Mouse (Mus musculus) urinary bladder, postnatal 14 days (tissue): ENCODE results near the gene Csta1.
"Not testable (repeated sequence)": the region's sequence is repeated elsewhere in the genome, so short reads cannot be mapped to it uniquely, and the experiment has no call there.

ENCODE experiments used
- DNase-seq: peaks from one replicate; pipeline ENCODE4 v3.0.0; 2021; ENCODE audit warnings: low spot score

Csta1 gene

DNA sequence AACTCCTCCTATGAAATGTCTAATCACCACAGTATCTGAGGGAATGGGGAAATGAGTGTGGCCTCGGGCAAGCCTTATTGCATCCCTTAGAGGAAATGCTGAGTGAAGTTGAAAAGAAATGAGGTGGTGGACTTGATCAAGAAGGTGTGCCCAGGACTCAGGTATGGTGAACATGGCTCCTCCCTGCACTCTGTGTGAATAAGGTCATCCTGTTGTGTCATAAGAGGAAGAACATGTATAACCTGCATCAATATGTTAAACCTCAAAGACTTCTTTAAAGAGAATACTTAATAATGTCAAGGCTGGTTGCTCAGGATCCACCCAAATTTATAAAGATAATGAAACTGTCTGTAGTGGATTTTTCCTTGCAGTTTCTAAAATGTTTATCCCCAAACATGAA is at the start of gene Csta1:
Gene Csta1, minus strand, starts transcription at position 101 of the 400 bp plus-strand sequence.
- no peak for DNase-seq

DNA sequence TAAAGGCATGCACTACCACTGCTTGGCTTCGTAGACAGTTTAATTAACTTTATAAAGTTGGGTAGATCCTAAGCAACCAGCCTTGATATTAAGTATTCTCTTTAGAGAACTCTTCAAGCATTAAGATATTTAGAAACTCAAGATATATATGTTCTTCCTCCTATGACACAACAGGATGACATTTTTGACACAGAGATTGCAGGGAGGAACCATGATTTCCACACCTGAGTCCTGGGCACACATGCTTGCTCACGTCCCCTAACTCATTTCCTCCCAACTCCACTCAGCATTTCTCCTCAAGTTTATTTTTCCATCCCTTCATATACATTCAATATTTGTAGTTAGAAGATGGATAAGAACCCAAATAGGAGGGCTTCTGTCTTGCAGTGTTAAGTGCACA is 48.9 kb upstream of the Csta1 start:
- no peak for DNase-seq

DNA sequence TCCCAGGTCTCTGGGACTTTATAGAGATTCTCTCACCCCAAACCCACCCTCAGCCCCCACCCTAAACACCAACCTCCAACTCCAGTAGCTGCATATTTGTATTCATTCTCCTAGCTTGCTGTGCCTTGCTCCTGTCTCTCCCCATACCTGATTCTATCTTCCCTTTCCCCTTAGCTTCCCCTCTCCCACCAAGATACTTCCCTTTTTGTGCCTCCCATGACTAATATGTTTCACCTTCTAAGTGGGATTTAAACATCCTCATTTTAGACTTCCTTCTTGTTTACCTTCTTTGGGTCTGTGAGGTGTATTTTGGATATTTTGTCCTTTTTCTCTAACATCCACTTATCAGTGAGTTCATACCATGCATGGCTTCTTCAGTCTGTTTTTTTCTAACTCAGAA is 45.1 kb upstream of the Csta1 start:
- DNase-seq = no peak

DNA sequence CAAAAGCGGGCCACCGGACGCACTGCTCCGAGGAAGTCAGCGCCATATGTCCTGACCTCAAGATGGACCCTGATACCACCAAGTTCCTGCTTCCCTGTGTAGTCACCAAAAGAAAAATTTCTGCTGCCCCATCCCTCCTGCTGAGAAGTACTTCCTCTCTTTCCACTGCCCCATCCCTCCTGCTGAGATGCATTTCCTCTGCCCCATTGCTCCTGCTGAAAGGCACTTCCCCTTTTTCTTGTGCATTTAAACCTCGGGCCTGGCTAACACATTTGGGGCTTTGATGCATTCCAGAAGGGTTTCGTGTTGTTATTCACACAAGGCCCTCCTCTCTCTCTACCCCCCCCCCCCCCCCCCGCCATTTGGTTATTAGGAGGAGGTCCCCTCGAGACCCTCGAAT is 36.8 kb upstream of the Csta1 start:
- not testable (repeated sequence) for DNase-seq

DNA sequence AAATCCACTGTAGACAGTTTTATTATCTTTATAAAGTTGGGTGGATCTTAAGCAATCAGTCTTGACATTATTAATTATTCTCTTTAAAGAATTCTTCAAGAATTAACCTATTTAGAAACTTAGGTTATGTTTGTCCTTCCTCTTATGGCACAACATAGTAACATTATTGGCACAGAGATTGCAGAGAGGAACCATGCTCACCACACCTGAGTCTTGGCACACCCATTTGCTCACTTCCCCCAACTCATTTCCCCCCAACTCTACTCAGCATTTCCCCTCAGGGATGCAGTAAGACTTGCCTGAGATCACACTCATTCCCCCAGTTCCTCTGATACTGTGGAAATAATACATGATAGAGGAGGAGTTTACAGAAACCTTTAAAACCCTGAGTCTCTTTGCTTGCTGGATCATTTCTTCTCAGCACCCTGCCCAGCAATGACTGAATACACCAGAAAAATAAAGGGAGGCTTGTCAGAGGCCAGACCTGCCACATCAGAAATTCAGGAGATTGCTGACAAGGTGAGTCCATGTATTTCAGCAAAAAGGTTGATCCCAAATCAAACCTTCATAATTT is 25.4 kb upstream of the Csta1 start, which contains the start of gene Stfa2l1:
Gene Stfa2l1, plus strand, starts transcription at position 410 of the 574 bp plus-strand sequence.
- no peak for DNase-seq

DNA sequence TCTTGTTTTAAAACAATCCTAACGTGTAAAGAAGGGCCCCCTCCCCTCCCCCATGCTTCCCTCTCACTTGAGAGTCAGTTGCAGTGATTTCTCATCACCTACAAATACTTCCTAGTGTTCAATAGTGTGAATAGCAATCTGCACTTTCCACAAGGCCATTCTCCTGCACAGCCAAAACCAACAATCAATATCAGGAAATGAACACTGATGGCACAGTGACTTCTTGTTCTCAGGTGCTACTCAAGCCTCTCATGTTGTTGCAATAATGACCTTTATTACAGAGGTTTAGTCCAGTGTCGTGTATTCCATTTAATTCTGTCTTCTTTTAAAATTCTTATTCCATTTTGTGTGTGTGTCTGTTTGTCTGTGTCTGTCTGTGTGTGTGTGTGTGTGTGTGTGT is 7.2 kb upstream of the Csta1 start:
- no peak for DNase-seq

DNA sequence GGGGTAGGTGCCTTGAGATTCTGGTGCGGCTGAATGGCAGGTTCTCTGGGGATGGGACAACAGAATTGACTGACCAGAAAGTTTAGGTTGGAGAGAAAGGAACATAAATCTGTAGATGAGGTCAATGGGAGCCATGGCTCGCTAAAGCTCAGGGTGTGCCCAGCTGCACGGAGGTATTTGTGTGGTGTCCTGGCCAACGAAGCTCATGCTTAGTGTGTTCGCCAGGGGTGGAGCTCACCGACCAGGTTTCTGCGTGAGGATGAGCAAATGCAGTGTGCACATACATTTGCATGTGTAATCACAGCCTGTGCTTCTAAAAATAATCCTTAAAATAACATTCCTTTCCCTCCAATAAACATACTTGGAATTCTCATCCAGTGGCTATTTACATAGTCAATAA is 2.9 kb downstream of the Csta1 start:
- no peak for DNase-seq

DNA sequence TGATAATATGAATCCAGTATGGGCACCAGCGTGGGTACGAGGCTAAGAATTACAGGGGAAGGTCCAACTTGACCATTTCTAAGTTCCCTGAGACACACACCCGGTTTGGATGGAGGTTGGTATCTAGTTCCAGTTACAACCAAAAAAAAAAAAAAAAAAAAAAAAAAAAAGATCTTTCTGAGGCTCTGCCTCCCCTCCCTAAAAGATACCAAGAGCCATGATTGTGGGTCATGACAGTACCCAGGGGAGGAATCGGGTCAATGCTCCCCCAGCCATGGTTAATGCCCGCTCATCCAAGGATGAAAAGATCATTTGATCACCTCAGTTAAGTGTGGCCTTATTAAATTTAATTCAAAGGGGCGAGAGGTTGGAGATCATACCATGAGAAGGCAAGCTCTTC is 15.3 kb downstream of the Csta1 start:
- not testable (repeated sequence) for DNase-seq

DNA sequence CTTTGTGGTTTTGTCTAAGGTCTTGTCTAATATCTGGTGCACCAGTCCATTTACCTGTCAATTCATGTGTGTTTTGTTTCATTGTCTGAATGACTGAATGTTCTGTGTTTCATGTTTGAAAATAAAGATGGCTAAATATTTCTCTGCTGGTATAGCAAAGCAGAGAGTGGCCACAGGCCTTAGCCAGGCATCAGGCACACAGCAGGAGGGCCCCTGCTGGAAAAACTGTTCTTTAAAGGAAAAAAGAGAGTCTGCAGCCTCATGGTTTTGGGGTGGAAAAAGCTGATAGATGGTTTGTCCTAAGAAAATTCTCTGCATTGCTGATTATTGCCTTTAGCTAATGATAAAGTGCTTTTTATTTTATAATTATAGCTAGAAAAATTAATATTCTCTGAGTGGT is 19.6 kb downstream of the Csta1 start:
- DNase-seq = not testable (repeated sequence)

DNA sequence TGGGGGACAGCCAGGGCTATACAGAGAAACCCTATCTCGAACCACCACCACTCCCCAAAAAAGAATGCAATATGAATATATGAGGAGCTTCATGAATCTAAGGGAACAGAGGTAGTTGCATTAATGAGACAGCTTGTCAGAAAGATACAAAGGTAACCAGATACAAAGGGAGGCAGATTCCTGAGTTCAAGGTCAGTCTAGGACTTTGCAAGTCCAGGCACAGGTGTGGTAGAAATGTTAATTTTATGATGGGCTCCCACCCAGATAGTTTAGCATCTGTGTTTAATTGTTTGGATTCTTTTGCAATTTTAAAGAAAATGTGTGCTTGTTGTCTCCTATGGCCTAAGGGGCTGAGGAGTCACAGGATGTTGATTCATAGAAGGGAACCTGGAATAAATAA is 28.8 kb downstream of the Csta1 start:
- no peak for DNase-seq

DNA sequence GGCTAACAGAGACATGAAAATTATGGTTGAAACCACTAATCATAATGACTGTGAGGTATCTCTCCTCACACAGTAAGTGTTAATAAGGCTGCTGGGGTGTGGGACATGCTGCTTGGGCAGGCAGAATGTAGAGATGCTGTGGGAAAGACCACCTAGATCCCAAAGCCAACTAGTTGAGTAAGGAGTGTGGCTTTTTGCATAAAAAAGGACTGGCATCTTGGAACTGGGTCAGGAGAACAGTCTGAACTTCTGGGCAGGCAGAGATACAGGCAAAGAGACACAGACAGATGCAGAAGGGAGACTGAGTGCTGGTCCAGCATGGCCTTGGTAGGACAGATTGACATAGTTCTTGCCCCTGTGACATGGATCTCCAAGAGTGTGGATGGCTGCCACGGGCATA is 29.5 kb downstream of the Csta1 start:
- DNase-seq = no peak

DNA sequence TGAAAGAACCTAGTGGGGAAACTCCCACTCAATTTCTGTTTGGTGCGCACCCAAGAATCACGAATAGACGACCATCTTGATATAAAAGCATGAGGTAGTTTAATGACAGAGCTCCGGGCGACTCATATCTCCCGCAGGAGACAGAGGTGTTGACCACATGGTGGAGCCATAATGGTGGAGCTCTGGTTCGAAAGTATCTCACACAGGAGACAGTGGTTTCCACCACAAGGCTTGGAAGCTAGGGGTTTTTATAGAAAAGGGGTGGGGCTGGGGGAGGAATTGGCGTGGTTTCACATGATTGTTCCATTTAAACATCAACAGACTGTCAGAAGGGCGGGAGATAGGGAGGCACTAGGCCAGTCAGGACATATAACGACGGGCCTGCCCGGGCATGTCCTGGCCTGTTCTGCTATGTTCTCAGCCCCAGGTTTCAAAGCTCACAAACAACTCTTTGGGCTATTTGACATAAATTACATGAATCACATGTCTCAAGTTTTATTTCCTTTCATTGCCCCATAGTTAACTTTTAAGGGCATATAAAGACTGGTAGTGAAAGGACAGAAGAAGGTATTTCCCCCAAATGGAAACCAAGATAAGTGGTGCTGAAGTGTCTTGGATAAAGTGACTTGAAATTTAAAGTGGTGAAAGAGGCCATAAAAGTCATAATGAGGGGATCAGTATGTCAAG is 33.1 kb downstream of the Csta1 start:
- not testable (repeated sequence) for DNase-seq

DNA sequence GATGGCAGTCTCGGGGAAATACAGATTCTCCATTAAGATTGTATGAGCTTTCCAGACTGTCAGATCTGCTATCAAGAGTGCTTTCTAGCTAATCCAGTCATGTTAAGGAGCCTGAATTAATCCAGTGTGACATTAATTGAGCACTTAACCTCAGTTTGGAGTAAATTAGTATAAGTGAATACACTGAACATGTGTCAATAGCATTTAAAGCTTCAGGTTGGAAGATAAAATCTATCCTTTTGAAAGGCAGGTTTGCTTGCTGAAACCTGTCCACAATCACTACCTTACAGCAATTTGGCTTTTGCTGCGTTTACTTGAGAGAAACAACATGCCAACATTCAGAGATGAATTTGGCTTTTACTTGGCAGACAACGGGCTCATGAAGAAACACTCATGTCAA is 37.0 kb downstream of the Csta1 start:
- DNase-seq = no peak

DNA sequence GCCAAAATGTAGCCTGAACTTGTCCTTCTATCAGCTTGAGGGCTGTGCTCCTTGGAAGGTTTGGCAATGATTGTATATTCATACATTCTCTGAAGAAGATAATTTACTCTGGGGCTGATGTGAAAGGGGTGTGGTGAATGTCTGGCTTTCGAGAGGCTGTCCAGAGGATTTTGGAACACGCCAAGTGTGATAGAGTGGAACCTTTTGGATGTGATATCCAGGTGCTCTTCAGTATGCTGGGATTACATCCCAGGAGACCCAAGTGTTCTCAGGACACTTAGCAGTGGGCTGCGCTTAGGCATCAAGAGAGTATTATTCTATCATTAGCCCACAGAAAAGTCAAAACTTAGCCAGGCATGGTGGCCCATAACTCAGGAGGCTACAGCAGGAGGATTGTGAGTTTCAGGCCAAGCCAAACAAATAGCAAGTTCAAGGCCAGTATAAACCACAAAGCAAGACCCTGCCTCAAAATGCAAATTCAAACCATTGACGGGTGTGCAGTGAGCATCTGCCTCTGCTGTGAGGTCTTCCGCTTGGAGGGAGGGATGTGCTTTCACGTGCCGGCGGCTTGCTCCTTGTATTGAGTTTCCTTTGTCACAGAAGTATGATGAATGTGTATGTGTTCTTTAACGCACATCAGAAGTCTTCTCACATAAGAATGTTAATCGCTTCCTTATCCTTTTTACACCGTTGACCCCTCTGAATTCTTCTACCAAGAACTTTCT is 40.1 kb downstream of the Csta1 start:
- DNase-seq = no peak

DNA sequence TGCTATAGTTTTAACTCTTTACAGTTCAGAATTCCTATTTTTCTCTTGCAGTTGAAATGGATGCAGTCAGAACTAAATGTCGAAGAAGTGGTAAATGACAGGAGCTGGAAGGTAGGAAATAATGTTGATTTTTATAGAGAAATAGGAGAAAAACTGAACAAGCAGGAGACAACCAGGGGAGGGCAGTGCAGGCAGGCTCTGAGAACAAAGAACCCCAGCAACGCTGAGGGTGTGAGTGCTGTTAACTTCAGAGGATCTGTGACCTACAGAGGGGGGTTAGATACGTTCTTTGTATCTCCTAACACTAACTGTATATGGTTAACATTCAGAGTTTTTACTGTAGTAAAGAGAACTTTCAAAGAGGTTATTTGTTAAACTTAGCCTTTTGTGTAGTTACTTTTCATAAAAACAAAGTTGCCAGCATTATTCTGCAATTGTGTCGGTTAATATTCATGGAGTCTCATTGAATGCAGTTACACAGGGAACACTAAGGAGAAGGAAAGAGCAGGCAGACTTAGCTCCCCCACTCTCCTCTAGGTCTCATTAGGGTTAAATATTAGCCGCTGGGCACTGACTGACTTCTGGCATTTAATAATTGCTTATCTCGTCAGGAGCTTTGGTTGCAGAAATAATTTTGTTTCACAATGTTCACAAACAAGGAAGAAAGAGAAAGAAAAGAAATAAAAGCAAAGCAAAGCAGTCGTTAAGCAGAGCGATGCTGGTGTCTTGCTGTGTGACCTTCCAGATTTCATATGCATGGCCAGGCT is 41.0 kb downstream of the Csta1 start:
- no peak for DNase-seq

DNA sequence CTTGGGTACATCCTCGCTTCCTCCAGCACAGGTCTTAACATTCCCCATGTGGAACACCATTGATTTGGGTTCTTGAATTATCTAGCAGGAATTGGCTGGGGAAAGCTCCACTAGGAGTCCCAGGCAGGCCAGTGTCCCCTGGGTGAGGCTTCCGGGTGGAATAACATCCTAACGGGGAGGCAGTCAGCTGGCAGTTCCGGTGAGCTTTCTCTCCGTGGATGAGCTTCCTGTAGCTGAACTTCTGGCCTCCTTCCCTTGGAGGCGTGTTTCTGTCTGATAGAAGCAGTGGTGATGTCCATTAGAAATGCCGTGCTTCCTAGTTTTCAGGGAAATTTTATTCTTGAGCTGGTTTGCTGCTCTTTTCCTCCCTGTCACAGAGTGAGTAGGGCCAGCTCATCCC is 42.0 kb downstream of the Csta1 start:
- no peak for DNase-seq

DNA sequence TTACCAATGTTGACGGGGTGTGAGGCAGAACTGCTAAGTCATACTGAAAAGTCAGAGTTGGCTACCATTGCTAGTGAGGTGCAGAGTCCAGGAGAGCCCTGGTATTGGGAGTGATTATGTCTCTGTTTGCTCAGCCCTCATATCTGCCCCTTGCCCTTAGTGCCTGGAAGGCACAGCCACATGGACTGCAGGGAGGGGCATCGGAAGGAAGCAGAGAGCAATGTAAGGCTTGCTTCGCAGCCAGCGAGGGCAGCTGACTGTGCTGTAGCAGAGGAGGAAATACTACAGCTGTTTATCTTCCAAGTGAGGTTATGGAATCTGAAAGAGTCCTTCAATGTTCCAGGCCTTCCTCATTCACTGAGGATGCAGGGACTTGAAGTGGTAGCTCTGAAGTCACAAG is 43.2 kb downstream of the Csta1 start:
- no peak for DNase-seq

DNA sequence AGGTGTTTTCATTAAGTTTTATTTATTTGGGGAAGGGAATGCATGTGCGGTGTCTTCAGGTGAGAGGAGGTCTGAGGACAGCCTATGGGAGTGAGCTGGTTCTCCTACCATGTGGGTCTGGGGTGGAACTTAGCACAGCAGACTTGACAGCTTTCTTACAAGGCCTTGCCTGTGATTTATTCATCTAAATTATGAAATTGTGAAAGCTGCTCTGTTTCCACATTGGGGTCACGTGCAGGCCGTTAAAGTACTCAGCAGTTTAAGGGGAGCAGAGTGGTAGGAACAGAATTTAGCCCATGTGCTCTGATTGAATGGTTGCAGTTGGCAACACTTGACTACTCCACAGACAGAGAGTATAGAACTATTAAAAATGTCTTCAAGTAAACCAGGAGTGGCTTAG is 51.1 kb downstream of the Csta1 start:
- no peak for DNase-seq

DNA sequence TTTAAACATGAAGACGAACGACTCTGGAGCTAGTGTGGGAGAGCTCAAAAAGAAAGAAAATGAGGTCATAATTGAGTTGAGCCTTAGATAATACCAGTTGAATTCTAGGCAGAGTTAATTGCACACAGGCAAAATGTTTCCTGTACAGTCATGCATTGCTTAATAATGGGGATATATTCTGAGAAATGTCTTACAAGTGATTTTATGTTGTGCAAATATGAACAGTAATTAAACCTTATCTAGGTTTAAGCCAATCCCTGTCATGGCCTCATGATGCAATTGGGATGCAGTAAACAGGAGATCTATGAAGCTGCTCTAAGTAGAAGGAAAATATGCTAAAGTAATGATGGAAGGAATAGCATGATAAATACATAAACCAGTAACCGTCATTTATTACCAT is 56.3 kb downstream of the Csta1 start:
- DNase-seq = no peak

DNA sequence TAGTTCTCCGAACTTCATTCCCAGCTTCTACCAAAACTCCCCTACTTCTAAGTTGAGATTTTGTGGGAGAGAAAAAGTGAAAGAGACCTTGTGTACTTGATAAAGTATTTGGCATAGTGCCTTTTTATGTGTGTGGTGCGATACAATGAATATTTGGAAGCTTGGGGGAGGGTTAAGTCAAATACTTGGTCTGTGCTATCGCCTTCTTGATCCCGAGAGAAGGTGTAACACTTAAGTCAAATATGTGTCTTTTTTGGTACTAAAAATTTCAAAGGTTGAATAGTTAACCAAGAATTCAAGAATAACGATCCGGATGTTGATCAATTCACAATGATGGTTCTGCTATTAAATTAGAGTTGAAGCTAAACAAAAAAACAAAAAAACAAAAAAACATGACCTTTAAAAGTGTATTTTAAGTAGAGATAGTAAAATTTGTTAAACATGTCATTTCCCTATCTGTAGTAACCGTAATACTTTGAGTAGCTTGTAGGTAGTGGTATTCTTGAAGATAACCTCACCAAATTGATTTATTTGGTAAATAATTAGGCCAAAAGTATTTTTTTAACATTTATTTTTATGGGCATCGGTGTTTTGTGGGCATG is 58.5 kb downstream of the Csta1 start:
- no peak for DNase-seq

DNA sequence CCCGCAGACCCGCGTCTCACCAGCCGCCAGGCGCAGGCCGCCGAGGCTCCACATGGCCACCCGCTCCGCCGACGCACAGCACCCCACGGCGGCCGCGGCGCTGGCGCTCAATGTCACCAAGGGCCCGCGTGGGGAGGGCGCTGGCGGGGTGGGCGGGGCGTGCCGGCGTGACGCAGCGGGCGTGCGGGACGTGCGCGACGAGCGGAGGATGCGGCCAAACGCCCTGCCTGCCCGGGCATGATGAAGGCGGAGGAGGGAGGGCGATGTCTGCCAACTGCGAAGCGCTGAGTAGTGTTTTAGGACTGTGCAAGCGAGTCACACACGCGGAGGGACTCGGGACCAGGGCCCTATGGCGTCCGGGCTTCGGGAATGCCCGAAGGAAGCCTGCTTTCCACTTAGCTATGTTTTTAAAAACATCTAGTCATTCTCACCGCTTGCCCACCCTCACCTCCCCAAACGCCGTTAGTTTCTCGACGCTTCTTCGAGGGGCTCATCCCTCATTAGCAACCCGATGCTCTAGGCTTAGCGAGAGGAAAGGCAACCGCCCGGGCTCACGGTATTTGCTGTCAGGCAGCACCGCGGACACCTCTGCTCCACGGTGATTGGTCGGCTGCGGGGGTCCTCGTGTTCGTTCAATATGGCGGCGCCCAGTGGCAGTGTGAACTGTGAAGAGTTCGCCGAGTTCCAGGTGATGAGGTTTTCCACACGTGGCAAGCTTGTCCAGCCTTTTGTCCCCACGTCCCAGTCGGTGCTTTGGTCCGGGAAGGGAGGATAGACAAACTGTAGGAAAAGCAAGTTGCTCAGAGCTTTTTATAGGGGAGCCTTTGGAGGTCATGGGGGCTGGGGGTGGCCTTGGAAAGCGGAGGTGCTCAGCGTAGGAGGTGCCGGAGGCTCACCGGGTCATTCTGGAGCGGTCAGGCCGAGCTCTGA is 59.3 kb downstream of the Csta1 start, which contains the start of the genes Fam162a and Ccdc58:
Gene Fam162a, minus strand, starts transcription at position 145 of the 930 bp plus-strand sequence.
Gene Ccdc58, plus strand, starts transcription at position 236 of the 930 bp plus-strand sequence.
- peak; percentile 92 for DNase-seq
